Mouse (Mus musculus) left cerebral cortex, adult 18-20 months (tissue): Measurements from ENCODE around the gene Elf1. TPM values are rescaled to one million over a fixed set of nuclear protein-coding genes. Genes with fewer than 3 reads are reported as not detected.

Experiments used
- DNase-seq, 2 experiments: peaks; one replicate each; pipeline ENCODE4 v3.0.0; 2021 to 2022; ENCODE audit warnings: low spot score in 2 of 2, mixed read lengths in 1 of 2
- total RNA-seq, 2 experiments: library from RNA; stranded (reverse); gene quantifications; 2 replicates each; pipeline ENCODE4 v1.2.3; 2021

The Elf1 gene
- total RNA-seq, 2 experiments from 2014 or later = 4.5 to 4.7 TPM

GRCm38 (mm10) chr14:79488531-79488930 is 7.5 kb downstream of the Elf1 start:
- no peak for DNase-seq

- no peak for DNase-seq
These were observed 8.2 kb downstream of the Elf1 start for GRCm38 (mm10) chr14:79489150-79489549.

DNA sequence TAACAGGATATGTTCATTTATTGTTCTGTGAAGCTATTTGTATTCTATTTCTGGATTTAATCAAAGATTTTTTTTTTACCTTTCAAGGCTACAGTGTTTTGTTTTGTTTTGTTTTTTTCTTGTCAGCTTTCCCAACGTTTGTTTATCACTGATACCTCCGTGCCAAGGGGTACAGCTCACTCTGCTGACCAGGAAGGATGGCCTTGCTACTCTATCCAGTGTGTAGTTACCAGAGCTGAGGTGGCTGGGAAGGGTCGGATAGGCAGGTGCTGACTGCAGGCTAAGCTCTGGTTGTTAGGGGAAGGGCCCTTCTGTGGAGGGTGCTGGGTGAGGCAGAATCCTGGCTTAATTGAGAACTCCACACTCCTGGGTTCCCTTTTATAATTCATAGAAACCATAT is 9.3 kb downstream of the Elf1 start:
- no peak for DNase-seq

DNA sequence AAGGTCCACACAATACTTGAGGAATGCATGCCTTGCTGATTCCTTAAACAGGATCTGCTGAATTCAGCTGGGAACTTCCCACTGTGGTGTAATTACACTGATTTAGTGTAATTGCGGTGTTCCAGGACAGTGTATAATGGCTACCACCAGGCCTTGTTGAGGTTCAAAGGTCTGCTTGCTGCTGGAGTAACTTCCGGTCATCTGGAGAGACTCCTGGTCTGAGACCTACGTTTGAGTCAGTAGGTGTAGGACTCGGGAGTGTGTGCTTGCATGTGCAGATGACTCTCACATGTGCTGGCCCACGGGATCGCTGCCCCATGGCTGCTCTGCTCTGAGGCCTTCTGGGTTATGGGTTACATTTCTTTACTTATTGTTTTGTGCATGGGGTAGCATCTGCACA is 13.4 kb downstream of the Elf1 start:
- no peak for DNase-seq

- DNase-seq = no peak
These were observed 18.3 kb downstream of the Elf1 start for GRCm38 (mm10) chr14:79499326-79499725.

DNA sequence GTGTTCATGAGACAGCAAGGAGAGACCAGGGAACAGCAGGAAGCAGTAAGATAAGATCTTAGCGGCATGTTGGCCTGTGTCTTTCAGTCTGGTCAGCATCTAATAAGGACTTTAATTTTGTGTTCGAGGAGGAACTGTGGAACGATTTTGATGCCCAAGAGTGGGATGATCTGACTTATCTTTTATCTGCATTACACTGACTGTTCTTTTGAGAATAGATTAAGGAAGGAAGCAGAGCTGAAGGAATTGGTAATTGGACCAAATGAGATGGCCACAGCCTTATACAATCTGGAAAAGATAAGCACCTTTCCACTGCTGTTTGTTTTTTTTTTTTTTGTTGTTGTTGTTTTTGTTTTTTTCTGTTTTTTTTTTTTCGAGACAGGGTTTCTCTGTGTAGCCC is 19.8 kb downstream of the Elf1 start:
- DNase-seq = no peak

DNA sequence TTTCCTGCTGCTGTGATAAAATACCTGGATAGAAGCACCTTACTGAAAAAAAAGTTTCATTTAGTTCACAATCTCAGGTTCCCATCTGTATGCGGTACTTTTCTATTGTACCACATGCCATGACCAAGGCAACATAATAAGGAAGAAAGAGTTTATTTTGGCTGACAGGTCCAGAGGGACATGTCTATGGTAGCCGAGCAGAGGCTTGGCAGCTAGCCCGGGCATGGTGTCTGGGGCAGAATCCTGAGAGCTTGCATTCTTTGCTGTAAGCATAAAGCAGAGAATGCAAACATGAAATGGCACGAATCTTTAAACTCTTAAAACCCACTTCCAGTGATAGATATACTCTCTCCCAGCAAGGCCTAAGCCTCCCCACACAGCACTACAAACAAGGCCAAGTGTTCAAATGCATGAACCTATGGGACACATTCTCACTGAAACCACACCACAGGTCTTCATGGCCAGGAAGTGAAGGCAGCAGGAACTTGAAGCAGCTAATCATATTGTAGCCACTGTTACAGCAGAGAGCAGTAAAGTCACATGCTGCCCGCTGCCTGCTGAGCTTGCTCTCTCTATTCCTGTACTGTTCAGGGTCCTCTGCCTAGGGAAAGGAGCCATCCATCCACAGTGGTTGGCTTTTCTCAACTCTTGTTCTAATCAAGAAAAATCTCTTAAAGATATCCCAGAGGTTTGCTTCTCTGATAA is 22.5 kb downstream of the Elf1 start:
- DNase-seq = no peak

- DNase-seq = no peak
These were observed 23.4 kb downstream of the Elf1 start for GRCm38 (mm10) chr14:79504246-79505006.

- DNase-seq = no peak
These were observed 25.2 kb downstream of the Elf1 start for GRCm38 (mm10) chr14:79506207-79506606.

DNA sequence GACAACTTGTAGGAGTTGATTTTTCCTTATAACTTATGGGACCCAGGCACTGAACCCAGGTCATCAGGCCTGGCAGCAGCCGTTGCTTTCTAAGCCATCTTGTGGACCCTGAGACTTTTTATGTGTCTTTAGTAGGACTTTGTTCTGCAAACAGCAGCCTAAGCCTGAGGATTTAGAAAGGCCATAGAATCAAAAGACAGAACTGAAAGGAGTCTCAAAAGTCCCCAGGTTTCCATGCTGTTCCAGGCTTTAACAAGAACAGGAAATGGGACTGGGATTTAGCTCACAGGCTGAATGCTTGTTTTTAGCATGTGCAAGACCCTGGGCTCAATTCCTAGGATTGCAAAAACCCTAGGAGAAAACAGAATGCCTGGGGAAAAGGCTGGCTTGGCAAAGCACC is 26.9 kb downstream of the Elf1 start:
- no peak for DNase-seq

DNA sequence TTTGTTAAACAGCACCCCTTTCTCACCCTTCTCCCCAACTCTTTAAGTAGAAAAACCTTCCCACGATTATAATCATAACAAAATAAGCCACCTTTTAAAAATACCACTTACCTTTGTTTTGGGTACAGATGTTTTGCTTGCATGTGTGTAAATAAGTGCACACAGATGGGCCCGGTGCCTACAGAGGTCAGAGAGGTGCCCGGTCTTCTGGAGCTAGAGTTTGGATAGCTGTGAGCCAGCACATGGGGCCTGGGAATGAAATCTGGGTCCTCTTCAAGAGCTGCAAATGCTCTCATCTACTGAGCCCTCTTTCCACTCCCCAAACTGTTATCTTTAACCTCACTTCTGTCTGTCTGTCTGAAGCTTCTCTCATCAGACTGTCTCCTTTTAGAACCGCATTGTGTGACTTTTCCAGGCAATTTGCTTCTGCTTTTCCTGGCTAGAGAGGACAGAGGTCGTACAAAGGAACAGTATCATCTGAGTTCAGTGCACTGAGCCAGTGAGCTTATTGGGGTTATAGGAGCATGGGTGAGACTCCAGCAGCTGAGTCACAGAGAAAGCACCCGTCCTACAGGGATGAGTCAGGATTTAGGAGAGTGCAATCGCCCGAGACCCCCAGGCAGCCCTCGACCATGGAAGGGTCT is 27.8 kb downstream of the Elf1 start:
- no peak for DNase-seq

GRCm38 (mm10) chr14:79511521-79511920 is 30.5 kb downstream of the Elf1 start:
- no peak for DNase-seq

DNA sequence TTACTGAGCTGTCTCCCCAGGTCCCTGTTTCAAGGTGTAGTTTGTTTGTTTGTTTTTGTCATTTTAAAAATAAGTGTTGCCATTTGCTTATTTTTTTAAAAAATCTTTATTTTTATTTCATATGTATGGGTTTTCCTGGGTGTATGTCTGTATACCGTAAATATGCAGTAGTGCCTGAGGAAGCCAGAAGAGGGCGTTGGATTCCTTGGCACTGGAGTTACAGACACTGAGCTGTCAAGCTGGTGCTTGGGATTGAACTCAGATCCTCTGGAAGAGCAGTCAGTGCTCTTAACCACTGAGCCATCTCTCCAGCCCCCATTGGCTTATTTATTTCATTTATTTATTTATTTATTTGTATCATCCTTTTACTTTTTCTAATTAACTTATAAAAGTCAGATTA is 33.0 kb downstream of the Elf1 start:
- DNase-seq = no peak

- DNase-seq = no peak
These were observed 34.1 kb downstream of the Elf1 start for GRCm38 (mm10) chr14:79515100-79515499.

DNA sequence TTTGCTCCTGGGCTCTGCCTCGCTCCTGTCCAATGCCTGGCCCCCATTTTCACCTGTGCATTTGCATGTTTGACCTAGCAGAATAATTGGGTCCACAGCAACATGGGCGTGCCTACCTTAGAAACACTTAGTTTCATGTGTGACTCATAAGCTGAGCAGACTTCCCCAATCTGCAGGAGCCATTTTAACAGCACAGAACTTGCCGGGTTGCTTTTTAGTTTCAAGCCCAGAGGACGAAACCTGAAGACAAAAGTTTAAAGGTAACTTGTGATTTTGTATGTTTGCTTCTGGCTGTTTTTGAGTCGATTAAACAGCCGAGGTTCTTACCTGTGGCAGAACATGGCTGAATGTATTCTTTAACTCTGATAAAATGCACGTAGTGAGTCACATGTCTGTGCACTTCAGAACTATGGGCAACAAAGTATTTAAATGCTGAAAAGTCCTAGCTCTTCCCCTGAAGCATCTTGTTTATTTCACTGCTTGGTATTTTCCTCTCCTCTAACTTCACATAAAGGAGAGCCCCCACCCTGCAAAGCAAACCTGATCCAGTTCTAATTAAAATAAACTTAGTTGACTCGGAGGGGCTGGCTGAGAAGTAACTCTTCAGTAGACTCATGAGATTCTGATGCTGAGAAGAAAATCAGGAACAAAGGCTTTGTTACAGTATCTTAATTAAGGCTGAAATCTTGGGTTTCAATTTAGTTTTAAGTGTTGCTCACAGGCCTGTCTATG is 34.7 kb downstream of the Elf1 start:
- DNase-seq = no peak

DNA sequence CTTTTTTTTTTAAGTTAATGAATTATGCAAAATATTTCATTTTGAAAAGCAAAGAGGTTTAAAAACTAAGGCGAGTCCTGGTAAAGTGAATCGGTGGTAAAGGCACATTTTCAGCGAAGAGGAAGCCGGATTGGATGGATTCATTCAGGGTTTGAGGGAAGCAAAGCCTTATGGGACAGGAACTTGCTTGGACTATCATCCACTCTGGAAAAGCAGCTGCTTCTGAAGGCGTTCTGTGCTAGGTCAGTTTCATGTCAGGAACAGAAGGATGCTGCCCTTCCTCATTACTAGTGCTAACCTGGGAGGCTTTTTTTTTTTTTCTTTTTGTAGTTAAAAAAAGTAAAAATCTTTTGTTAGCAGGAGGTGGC is 35.2 kb downstream of the Elf1 start:
- no peak for DNase-seq

- DNase-seq = no peak
These were observed 35.8 kb downstream of the Elf1 start for GRCm38 (mm10) chr14:79516751-79517150.

DNA sequence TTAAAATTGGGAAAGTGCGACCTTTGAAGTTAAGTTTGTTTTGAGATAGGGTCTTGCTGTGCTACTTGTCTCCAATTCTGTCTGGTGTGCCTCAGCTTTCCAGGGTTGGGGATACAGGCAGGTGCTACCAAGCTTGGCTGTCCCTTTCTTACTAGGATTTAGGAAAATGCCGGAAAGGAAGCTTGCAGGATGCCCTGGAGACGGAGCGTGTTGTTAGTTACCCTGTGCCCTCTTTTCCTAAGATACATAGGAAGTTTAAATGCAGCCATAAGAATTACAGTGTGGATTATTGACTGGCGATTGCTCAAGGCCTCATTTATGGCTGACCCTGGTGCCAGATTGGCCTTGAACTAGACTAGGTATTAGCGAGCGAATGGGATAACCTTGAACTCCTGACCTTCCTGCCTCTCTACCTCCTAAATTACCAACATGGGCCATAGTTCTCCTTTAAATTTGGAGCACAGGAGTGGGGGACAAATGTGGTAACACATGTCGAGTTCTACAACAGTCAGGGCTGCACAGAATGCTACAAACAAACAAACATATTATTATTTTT is 36.3 kb downstream of the Elf1 start:
- no peak for DNase-seq

GRCm38 (mm10) chr14:79518123-79518522 is 37.1 kb downstream of the Elf1 start:
- no peak for DNase-seq

GRCm38 (mm10) chr14:79518761-79519662 is 38.0 kb downstream of the Elf1 start:
- no peak for DNase-seq

- DNase-seq = no peak
These were observed 38.6 kb downstream of the Elf1 start for GRCm38 (mm10) chr14:79519663-79519975.
